Mouse (Mus musculus) cerebellum, adult 2 months (tissue): ENCODE data around the gene Chrm5.

ENCODE experiments used
- CTCF ChIP-seq: fragments of 200-500 bp; IDR thresholded peaks from 2 replicates; pipeline ENCODE4 v1.5.1; 2011; ENCODE audit warnings: low read depth, mild to moderate bottlenecking, control low read depth, low read length, moderate library complexity, borderline replicate concordance; ENCODE audit not compliant: insufficient read depth
- POLR2A ChIP-seq: fragments of 200-500 bp; IDR thresholded peaks from 2 replicates; pipeline ENCODE4 v1.6.1; 2011; ENCODE audit warnings: low read length, control low read depth, borderline replicate concordance; ENCODE audit not compliant: insufficient read depth

GRCm38 (mm10) chr2:112472076-112472475, 8.5 kb downstream of the Chrm5 start:
- TF ChIP-seq CTCF (no peak), POLR2A (no peak)
